Mouse (Mus musculus) lung, embryonic 16.5 days (tissue): ENCODE results near the gene Defb20. TPM values are rescaled to one million over a fixed set of nuclear protein-coding genes. Genes with fewer than 3 reads are reported as not detected.

Source experiments
- ATAC-seq: fragments of 200-750 bp; cut with Nextera tagmentation; 2 replicates; pipeline ENCODE4 v1.8.0; 2017; ENCODE audit warnings: low read depth, mild to moderate bottlenecking, moderate library complexity
- H3K27ac ChIP-seq: fragments of 300-500 bp; sonication (generic); 2 replicates; pipeline ENCODE4 v1.5.1; 2014; ENCODE audit warnings: mild to moderate bottlenecking, control low read depth, low read length
- H3K27me3 ChIP-seq: fragments of 300-500 bp; sonication (generic); 2 replicates; pipeline ENCODE4 v1.6.1; 2014; ENCODE audit warnings: low read depth, low read length, mixed read lengths; ENCODE audit not compliant: control insufficient read depth, insufficient read depth
- H3K36me3 ChIP-seq: fragments of 300-500 bp; sonication (generic); 2 replicates; pipeline ENCODE4 v1.6.1; 2014; ENCODE audit warnings: low read length; ENCODE audit not compliant: control insufficient read depth, insufficient read depth
- H3K4me1 ChIP-seq: fragments of 300-500 bp; sonication (generic); replicated peaks from 2 replicates; pipeline ENCODE4 v1.6.1; 2014; ENCODE audit warnings: low read length, mixed read lengths; ENCODE audit not compliant: control insufficient read depth, insufficient read depth
- H3K4me2 ChIP-seq: fragments of 300-500 bp; sonication (generic); 2 replicates; pipeline ENCODE4 v1.6.1; 2014; ENCODE audit warnings: low read depth, low read length, control low read depth
- H3K4me3 ChIP-seq: fragments of 300-500 bp; sonication (generic); 2 replicates; pipeline ENCODE4 v1.5.1; 2014; ENCODE audit warnings: mild to moderate bottlenecking, low read length, control low read depth
- H3K9ac ChIP-seq: fragments of 300-500 bp; sonication (generic); 2 replicates; pipeline ENCODE4 v1.6.1; 2014; ENCODE audit warnings: low read length, control low read depth
- H3K9me3 ChIP-seq: fragments of 300-500 bp; sonication (generic); 2 replicates; pipeline ENCODE4 v1.6.1; 2016; ENCODE audit warnings: low read length; ENCODE audit not compliant: control insufficient read depth
- WGBS: fragments of 180-500 bp; shearing (Covaris S2); extraction: QIAGEN DNeasy Blood & Tissue Kit; methylation state at CpG from one replicate; pipeline ENCODE4 v1.1.7; 2014; 5-methylcytosine and 5-hydroxymethylcytosine counted together
- polyA plus RNA-seq: library from polyadenylated mRNA; unstranded; fragments of >200 nt; fragmentation: Nextera tagmentation; extraction: Ambion mirVana; gene quantifications from 2 replicates; pipeline ENCODE4 v1.2.1, GENCODE M21; 2015

The Defb20 gene
- polyA plus RNA-seq, 1 experiment from 2014 or later, result not detected

DNA sequence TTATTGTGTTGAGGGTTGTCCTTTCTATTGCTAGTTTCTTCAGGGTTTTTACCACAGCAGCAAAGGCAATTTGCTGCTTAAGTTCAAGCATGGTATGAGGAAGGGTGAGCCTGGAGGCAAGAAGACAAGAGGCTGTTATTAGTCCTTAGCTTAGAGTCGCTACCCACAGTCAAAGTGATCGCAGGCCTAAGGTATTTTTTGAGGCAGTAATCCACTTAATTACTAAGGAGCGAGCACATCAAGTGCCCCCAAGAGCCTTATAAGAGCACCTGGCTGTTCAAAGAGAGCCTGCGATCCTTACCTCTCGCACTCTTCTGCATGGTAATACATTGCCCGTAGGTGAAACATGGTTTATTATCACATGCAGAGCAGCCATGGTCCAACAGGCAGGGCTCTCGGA, 4.9 kb downstream of the Defb20 start:
- Histone ChIP-seq H3K36me3 (no peaks in the 10 kb centered on the region), H3K9me3 (no peaks in the 10 kb centered on the region), H3K4me2 (no peak overlapping the region), H3K4me1 (no peaks in the 10 kb centered on the region), H3K9ac (no peak overlapping the region), H3K27me3 (no peaks in the 10 kb centered on the region), H3K4me3 (no peak overlapping the region), H3K27ac (no peak overlapping the region)
- 67% methylated on average over 7 of the region's 7 CpGs for WGBS
- no peak for ATAC-seq

GRCm38 (mm10) chr2:152487024-152487423, 10.2 kb downstream of the Defb20 start:
- no peaks in the 10 kb centered on the region for H3K36me3 ChIP-seq
- H3K4me2 ChIP-seq, result no peak overlapping the region
- no peaks in the 10 kb centered on the region; the same call in 1 of the 2 replicates for H3K9me3 ChIP-seq
- H3K4me1 ChIP-seq, result no peaks in the 10 kb centered on the region
- H3K4me3 ChIP-seq, result no peak overlapping the region
- no peak overlapping the region for H3K27ac ChIP-seq
- WGBS, result 74% methylated on average over 2 of the region's 2 CpGs
- H3K9ac ChIP-seq, result no peak overlapping the region
- H3K27me3 ChIP-seq, result no peaks in the 10 kb centered on the region
- ATAC-seq, result no peak

DNA sequence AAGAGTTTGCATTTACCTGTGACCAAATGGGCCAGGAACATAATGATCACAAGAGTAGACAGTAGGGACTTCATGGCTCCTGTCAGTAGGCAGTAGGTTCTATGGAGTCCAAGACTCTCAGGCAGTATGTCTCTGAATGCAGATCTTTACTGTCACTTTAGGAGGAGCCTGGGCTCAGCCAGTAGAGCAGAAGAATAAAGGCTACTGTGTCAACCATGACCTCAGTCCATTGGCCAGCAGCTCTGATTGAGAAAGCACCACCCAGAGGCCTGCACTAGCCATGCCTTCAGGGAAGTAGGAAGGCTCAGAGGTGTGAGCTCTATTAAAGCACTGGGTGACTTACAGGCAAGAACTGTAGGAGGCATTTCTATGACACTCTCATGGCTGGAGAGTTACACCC, 13.2 kb downstream of the Defb20 start, which contains the start of gene Defb22:
Gene Defb22, minus strand, starts transcription at position 101 of the 400 bp plus-strand sequence.
- H3K36me3 ChIP-seq, result no peaks in the 10 kb centered on the region
- no peaks in the 10 kb centered on the region; the same call in 1 of the 2 replicates for H3K9me3 ChIP-seq
- no peaks in the 10 kb centered on the region for H3K4me1 ChIP-seq
- no peak for ATAC-seq
- no peaks in the 10 kb centered on the region for H3K27me3 ChIP-seq
- H3K4me2 ChIP-seq, result no peak within 1 kb of the TSS
- H3K27ac ChIP-seq, result no peak within 1 kb of the TSS
- no peak within 1 kb of the TSS for H3K4me3 ChIP-seq
- H3K9ac ChIP-seq, result no peak within 1 kb of the TSS

DNA sequence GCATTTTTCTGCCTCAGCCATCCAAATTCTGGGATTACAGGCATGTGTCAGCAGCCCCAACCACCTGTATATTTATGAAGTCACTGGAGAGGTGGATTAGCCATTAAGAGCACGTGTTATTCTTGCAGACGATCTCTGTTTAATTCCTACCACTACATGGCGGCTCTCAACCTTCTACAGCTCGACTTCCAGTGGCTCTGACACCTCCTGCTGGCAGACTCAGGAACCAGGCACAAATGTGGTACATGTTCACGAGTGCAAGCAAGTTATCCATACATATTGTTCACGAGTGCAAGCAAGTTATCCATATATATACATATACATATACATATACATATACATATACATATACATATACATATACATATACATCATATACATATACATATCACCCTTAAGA, 16.3 kb downstream of the Defb20 start:
- Histone ChIP-seq H3K4me2 (no peak overlapping the region), H3K27ac (no peak overlapping the region), H3K4me3 (no peak overlapping the region), H3K27me3 (no peaks in the 10 kb centered on the region), H3K36me3 (no peaks in the 10 kb centered on the region), H3K9me3 (no peaks in the 10 kb centered on the region), H3K9ac (no peak overlapping the region), H3K4me1 (no peaks in the 10 kb centered on the region)
- WGBS, result 65% methylated on average over 6 of the region's 6 CpGs
- ATAC-seq, result no peak

DNA sequence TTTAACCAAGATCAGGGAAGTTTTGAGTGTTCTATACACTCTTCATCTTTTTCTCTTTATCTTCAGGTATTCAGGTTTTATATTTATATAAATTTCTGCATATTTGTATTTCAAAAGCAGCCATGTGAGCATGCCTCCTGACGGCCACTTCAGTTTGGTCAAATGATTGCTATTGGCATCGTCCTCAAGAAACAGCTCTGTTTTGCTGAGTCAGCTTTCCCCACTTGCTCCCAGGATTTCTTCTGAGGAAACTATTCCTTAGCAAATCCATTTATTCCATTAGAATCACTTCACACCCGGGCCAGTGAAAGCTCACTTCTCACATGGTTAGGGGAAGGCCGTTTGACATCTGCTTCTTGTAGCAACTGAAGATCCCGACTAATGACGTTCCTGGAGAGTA, 21.2 kb downstream of the Defb20 start:
- no peak overlapping the region for H3K27ac ChIP-seq
- 51% methylated on average over 6 of the region's 6 CpGs for WGBS
- H3K4me2 ChIP-seq, result no peak overlapping the region
- H3K4me3 ChIP-seq, result no peak overlapping the region
- no peaks in the 10 kb centered on the region for H3K27me3 ChIP-seq
- H3K9ac ChIP-seq, result no peak overlapping the region
- no peaks in the 10 kb centered on the region for H3K36me3 ChIP-seq
- no peak for ATAC-seq
- no peaks in the 10 kb centered on the region for H3K9me3 ChIP-seq
- no peaks in the 10 kb centered on the region for H3K4me1 ChIP-seq

DNA sequence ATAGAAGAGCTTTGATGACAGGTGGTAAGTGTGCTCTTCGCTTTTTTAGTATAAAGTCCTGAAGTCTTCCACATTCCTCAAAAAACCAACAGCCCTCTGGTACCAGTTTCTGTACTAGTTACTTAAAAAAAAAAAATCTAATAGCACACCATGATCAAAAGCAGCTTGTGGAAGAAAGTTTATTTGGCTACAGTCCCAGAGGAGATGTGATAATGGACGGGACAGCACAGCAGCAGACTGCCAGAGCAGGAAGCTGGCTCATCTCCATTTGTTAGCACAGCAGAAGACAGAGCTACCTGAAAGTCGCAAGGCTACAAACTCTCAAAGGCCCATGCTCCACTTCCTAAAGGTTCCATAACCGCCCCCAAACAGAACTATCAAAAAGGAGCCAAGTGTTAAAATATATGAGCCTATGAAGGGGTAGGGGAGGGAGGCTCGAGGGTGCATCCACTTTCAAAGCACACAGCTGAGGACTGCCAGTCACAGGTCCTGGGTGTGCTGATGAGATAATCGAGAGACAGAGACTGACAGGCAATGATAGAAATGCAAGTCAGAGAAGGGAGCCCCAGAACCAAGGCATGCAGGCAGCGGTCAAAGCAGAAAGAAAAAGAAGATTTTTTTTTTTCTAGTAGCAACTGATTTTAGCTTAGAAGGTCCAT, 23.5 kb downstream of the Defb20 start:
- Histone ChIP-seq H3K9me3 (no peaks in the 10 kb centered on the region), H3K9ac (no peak overlapping the region), H3K4me1 (no peaks in the 10 kb centered on the region), H3K4me2 (no peak overlapping the region), H3K36me3 (no peaks in the 10 kb centered on the region), H3K27me3 (no peaks in the 10 kb centered on the region), H3K27ac (no peak overlapping the region), H3K4me3 (no peak overlapping the region)
- ATAC-seq, result no peak
- 55% methylated on average over 7 of the region's 7 CpGs for WGBS

DNA sequence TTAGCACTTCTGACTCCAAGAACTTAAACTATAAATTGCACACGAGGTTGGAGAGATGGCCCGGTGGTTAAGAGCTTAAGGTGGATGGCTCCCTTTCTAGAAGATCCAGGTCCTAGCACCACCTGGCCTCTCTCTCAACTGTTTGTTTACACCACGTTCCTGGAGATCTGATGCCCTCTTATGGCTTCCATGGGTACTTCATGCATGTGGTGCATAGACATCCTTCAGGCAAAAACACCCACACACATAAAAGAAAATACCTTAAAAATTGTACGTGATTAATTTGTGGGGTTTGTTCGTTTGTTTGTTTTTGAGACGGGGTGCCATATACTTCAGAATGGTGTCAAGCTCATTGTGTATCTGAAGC, 24.0 kb downstream of the Defb20 start:
- no peaks in the 10 kb centered on the region for H3K36me3 ChIP-seq
- no peak for ATAC-seq
- H3K27ac ChIP-seq, result no peak overlapping the region
- 71% methylated on average over 6 of the region's 6 CpGs for WGBS
- no peak overlapping the region for H3K4me2 ChIP-seq
- H3K9me3 ChIP-seq, result no peaks in the 10 kb centered on the region
- no peak overlapping the region for H3K4me3 ChIP-seq
- no peaks in the 10 kb centered on the region for H3K27me3 ChIP-seq
- no peaks in the 10 kb centered on the region for H3K4me1 ChIP-seq
- H3K9ac ChIP-seq, result no peak overlapping the region

GRCm38 (mm10) chr2:152503950-152504349, 27.1 kb downstream of the Defb20 start:
- WGBS, result 67% methylated on average over 2 of the region's 2 CpGs
- no peaks in the 10 kb centered on the region for H3K36me3 ChIP-seq
- H3K27ac ChIP-seq, result no peak overlapping the region
- ATAC-seq, result no peak
- H3K9ac ChIP-seq, result no peak overlapping the region
- no peaks in the 10 kb centered on the region for H3K9me3 ChIP-seq
- H3K4me1 ChIP-seq, result no peaks in the 10 kb centered on the region
- H3K4me3 ChIP-seq, result no peak overlapping the region
- H3K4me2 ChIP-seq, result no peak overlapping the region
- H3K27me3 ChIP-seq, result no peaks in the 10 kb centered on the region

DNA sequence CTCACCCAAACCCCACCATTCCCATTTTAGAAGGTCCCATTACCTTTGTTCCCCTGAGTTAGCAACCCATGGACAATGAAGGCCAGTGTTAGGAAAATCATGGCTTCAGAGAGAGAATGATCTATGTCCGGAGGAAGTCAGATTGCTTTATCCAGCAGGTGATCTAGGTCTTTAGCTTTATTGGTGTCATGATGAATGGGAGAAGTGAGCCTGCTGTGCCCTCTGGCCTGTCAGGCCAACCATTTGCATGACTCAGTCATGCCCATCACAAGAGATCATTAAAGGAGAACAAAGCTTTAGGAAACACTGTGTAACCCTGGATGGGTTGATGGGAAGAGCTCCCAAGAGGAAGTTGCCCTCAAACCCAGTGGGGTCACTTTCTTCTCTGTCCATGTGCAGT, 34.7 kb downstream of the Defb20 start, which contains the start of gene Defb26:
Gene Defb26, minus strand, starts transcription at position 101 of the 400 bp plus-strand sequence.
- 81% methylated on average over 1 of the region's 1 CpGs for WGBS
- H3K4me1 ChIP-seq, result no peaks in the 10 kb centered on the region

DNA sequence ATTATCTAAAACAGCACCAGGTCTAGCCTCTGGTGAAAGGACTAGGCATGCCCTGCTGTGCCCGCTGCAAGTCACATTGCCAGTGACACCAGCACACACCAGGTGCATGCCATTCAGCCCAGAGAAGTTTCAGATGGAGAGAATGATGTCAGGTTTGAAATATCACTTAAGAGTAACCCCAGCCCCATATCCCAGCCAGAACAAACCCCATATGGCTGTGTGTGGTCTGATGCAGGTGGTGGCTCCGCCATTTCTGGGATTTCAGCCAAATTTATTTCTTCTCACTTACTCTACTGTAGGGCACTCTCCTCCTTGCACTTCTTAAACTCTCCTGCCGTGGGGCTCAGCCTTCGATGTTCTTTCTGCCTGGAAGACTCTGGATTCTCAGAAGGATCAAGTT, 39.2 kb downstream of the Defb20 start:
- WGBS, result 42% methylated on average over 4 of the region's 4 CpGs
- H3K4me2 ChIP-seq, result no peak overlapping the region
- ATAC-seq, result no peak
- H3K36me3 ChIP-seq, result no peaks in the 10 kb centered on the region
- H3K4me1 ChIP-seq, result no peaks in the 10 kb centered on the region
- no peaks in the 10 kb centered on the region for H3K27me3 ChIP-seq
- H3K4me3 ChIP-seq, result no peak overlapping the region
- H3K9me3 ChIP-seq, result no peaks in the 10 kb centered on the region
- H3K27ac ChIP-seq, result no peak overlapping the region
- H3K9ac ChIP-seq, result no peak overlapping the region

More for the DNA sequence above, 34.7 kb downstream of the Defb20 start, which contains the start of gene Defb26:
- no peak within 1 kb of the TSS for H3K27ac ChIP-seq
- ATAC-seq, result no peak
- no peak within 1 kb of the TSS for H3K4me2 ChIP-seq
- no peak within 1 kb of the TSS for H3K4me3 ChIP-seq
- no peaks in the 10 kb centered on the region for H3K36me3 ChIP-seq
- H3K9me3 ChIP-seq, result no peaks in the 10 kb centered on the region
- H3K27me3 ChIP-seq, result no peaks in the 10 kb centered on the region
- H3K9ac ChIP-seq, result no peak within 1 kb of the TSS
